Mouse (Mus musculus) liver, embryonic 14.5 days (tissue): ENCODE results near the gene Pkmyt1. TPM values are rescaled to one million over a fixed set of nuclear protein-coding genes. Genes with fewer than 3 reads are reported as not detected.

ENCODE experiments used
- ATAC-seq: fragments of 200-750 bp; cut with Nextera tagmentation; 2 replicates; pipeline ENCODE4 v1.8.0; 2017; ENCODE audit warnings: moderate number of reproducible peaks, mild to moderate bottlenecking, moderate library complexity; ENCODE audit not compliant: insufficient read depth
- DNase-seq, 3 experiments: peaks; one replicate each; pipeline ENCODE4 v3.0.0-alpha.2; 2012 to 2013; ENCODE audit warnings: low read depth in 3 of 3, low spot score in 3 of 3
- H3K27ac ChIP-seq: fragments of 300-500 bp; sonication (generic); 2 replicates; pipeline ENCODE4 v1.5.1; 2014; ENCODE audit warnings: moderate library complexity, mild to moderate bottlenecking, control low read depth, inconsistent platforms
- H3K27me3 ChIP-seq: fragments of 300-500 bp; sonication (generic); 2 replicates; pipeline ENCODE4 v1.6.1; 2014; ENCODE audit warnings: mild to moderate bottlenecking, low read length, moderate library complexity; ENCODE audit not compliant: control insufficient read depth, insufficient read depth
- H3K36me3 ChIP-seq: fragments of 300-500 bp; sonication (generic); replicated peaks from 2 replicates; pipeline ENCODE4 v1.6.1; 2014; ENCODE audit warnings: low read depth; ENCODE audit not compliant: control insufficient read depth, insufficient read depth
- H3K4me1 ChIP-seq, 2 experiments: fragments of 200-500 bp in 1 of 2; fragments of 300-500 bp in 1 of 2; sonication (generic) in 1 of 2; replicated peaks; 2 replicates each; pipeline ENCODE4 v1.6.1; 2012 to 2014; ENCODE audit warnings: antibody characterized with exemption in 1 of 2, inconsistent platforms in 1 of 2, low read length in 1 of 2; ENCODE audit not compliant: control insufficient read depth in 2 of 2, insufficient read depth in 2 of 2
- H3K4me2 ChIP-seq: fragments of 300-500 bp; sonication (generic); 2 replicates; pipeline ENCODE4 v1.6.1; 2014; ENCODE audit warnings: low read depth, mild to moderate bottlenecking, control low read depth, moderate library complexity
- H3K4me3 ChIP-seq, 2 experiments: fragments of 200-500 bp in 1 of 2; fragments of 300-500 bp in 1 of 2; sonication (generic) in 1 of 2; 2 replicates each; pipeline ENCODE4 v1.5.1; 2012 to 2014; ENCODE audit warnings: low read depth in 2 of 2, low read length in 2 of 2, mild to moderate bottlenecking in 2 of 2, control low read depth in 1 of 2, inconsistent platforms in 1 of 2, moderate library complexity in 1 of 2; ENCODE audit not compliant: insufficient read depth in 1 of 2
- H3K9ac ChIP-seq: fragments of 300-500 bp; sonication (generic); replicated peaks from 2 replicates; pipeline ENCODE4 v1.6.1; 2014; ENCODE audit warnings: mild to moderate bottlenecking, control low read depth, moderate library complexity
- H3K9me3 ChIP-seq: fragments of 300-500 bp; sonication (generic); 2 replicates; pipeline ENCODE4 v1.6.1; 2016; ENCODE audit warnings: low read length, mixed read lengths; ENCODE audit not compliant: control insufficient read depth
- CTCF ChIP-seq: IDR thresholded peaks from 2 replicates; pipeline ENCODE4 v1.5.1; 2016; ENCODE audit warnings: antibody characterized with exemption, low read depth, control low read depth
- EP300 ChIP-seq: IDR thresholded peaks from 2 replicates; pipeline ENCODE4 v1.6.1; 2016; ENCODE audit warnings: antibody characterized with exemption, low read depth
- WGBS: fragments of 180-500 bp; shearing (Covaris S2); extraction: QIAGEN DNeasy Blood & Tissue Kit; methylation state at CpG from one replicate; pipeline ENCODE4 v1.1.7; 2014; ENCODE audit not compliant: insufficient replicate concordance; 5-methylcytosine and 5-hydroxymethylcytosine counted together
- polyA plus RNA-seq, 2 experiments: library from polyadenylated mRNA; depleted of rRNA in 1 of 2; stranded (reverse) in 1 of 2; unstranded in 1 of 2; fragments of >200 nt; fragmentation: Nextera tagmentation in 1 of 2; extraction: Ambion mirVana in 1 of 2; gene quantifications; 2 replicates each; pipeline versions ENCODE4 v1.2.1 to v1.2.3; 2012 to 2014

The Pkmyt1 gene
- polyA plus RNA-seq, 2 experiments = 21.2 to 29.6 TPM

DNA sequence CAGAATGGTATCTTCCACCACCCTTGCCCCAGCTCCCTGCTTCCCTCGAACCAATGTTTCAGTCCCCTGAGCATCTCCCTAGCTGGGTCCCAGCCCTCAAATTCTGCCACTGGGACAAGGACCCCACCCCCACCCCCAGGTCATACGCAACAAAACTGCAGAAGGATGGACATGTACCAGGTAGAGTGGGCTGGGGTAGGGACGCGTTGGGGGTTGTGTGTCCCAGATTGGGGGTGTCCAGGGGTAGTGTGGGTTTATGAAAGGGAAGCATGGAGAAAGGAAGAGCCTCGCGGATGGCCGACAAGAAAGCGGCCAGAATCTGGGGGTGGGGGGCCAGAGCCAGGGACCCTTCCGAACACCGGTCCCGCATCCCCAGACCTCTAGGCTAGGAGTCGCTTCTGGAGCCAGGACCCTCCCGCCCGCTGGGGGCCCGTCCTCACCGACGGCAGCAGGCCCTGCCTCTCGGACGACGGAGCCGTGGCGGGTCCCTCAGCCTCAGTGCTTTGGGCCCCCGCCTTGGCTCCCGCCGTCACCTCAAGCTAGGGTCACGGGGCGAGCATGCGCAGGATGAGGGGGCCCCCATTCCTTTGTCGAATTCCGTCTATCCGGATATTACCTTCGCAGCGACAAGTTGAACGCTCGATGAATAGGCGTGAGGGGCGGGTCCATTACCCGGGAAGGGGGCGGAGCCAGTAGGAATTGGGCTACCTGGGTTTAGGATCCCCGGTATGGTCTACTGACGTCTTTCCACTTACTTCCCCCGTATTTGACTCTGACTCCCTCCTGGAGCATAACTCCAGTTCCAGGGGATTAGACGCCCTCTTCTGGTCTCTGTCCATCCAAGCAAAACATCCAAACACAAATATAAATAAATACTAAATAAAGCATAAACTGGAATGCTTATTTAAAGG, 59.7 kb downstream of the Pkmyt1 start, which contains the start of gene Flywch2:
Flywch2 (minus strand) TSS at position 521 of the 911 bp plus-strand sequence.
- H3K4me3 ChIP-seq = peak within 1 kb of the TSS; percentile 54 to 59
- 7% methylated on average over 42 of the region's 43 CpGs for WGBS
- no peak; the same call in 1 of the 2 replicates for TF ChIP-seq CTCF
- TF ChIP-seq EP300 = no peak
- H3K4me2 ChIP-seq = peak within 1 kb of the TSS; percentile 90
- peak; percentile 51 to 60 (median 58) for DNase-seq
- H3K27me3 ChIP-seq = no peaks in the 10 kb centered on the region
- H3K27ac ChIP-seq = no peak within 1 kb of the TSS
- H3K9me3 ChIP-seq = no peaks in the 10 kb centered on the region
- ATAC-seq = peak; percentile 61
- no peaks in the 10 kb centered on the region for H3K36me3 ChIP-seq
- H3K4me1 ChIP-seq = peaks cover 7 to 19% of the 10 kb centered on the region in 2 experiments
- H3K9ac ChIP-seq = peak within 1 kb of the TSS; percentile 49

Other genes with a start within 250 kb of the Pkmyt1 start
- gene Vmn2r117, start 246.6 kb upstream of the Pkmyt1 start, polyA plus RNA-seq (2012; rRNA removed) = not detected in 2 replicates
- gene Vmn2r117, start 246.6 kb upstream of the Pkmyt1 start, polyA plus RNA-seq (2014; fragmentation: Nextera tagmentation; extraction: Ambion mirVana) = not detected in 2 replicates
- 3.7 and 4.1 TPM in 2 replicates for gene Zfp213, start 162.1 kb upstream of the Pkmyt1 start, polyA plus RNA-seq (2012; rRNA removed)
- 4.1 and 4.8 TPM in 2 replicates for gene Zfp213, start 162.1 kb upstream of the Pkmyt1 start, polyA plus RNA-seq (2014; fragmentation: Nextera tagmentation; extraction: Ambion mirVana)
- 1.9 and 2.0 TPM in 2 replicates for gene Zfp13, start 126.8 kb upstream of the Pkmyt1 start, polyA plus RNA-seq (2012; rRNA removed)
- gene Zfp13, start 126.8 kb upstream of the Pkmyt1 start, polyA plus RNA-seq (2014; fragmentation: Nextera tagmentation; extraction: Ambion mirVana) = 1.3 TPM in 2 replicates
- gene Zscan10, start 125.5 kb upstream of the Pkmyt1 start, polyA plus RNA-seq (2012; rRNA removed) = not detected in 2 replicates
- not detected in 2 replicates for gene Zscan10, start 125.5 kb upstream of the Pkmyt1 start, polyA plus RNA-seq (2014; fragmentation: Nextera tagmentation; extraction: Ambion mirVana)
- gene Mmp25, start 81.1 kb upstream of the Pkmyt1 start, polyA plus RNA-seq (2012; rRNA removed) = 0.11 and 0.12 TPM in 2 replicates
- 0.11 TPM in 1 of 2 replicates, not detected in the other for gene Mmp25, start 81.1 kb upstream of the Pkmyt1 start, polyA plus RNA-seq (2014; fragmentation: Nextera tagmentation; extraction: Ambion mirVana)
- 0.02 TPM in 2 replicates for gene Bicdl2, start 65.8 kb upstream of the Pkmyt1 start, polyA plus RNA-seq (2012; rRNA removed)
- gene Bicdl2, start 65.8 kb upstream of the Pkmyt1 start, polyA plus RNA-seq (2014; fragmentation: Nextera tagmentation; extraction: Ambion mirVana) = not detected in 2 replicates
- gene Hcfc1r1, start 52.7 kb upstream of the Pkmyt1 start, polyA plus RNA-seq (2012; rRNA removed) = 11.3 and 15.3 TPM in 2 replicates
- 21.0 and 24.5 TPM in 2 replicates for gene Hcfc1r1, start 52.7 kb upstream of the Pkmyt1 start, polyA plus RNA-seq (2014; fragmentation: Nextera tagmentation; extraction: Ambion mirVana)
- 14.8 and 17.2 TPM in 2 replicates for gene Thoc6, start 52.5 kb upstream of the Pkmyt1 start, polyA plus RNA-seq (2012; rRNA removed)
- 21.4 and 21.5 TPM in 2 replicates for gene Thoc6, start 52.5 kb upstream of the Pkmyt1 start, polyA plus RNA-seq (2014; fragmentation: Nextera tagmentation; extraction: Ambion mirVana)
- 1.4 and 1.7 TPM in 2 replicates for gene Tnfrsf12a, start 48.9 kb upstream of the Pkmyt1 start, polyA plus RNA-seq (2012; rRNA removed)
- 3.0 and 3.9 TPM in 2 replicates for gene Tnfrsf12a, start 48.9 kb upstream of the Pkmyt1 start, polyA plus RNA-seq (2014; fragmentation: Nextera tagmentation; extraction: Ambion mirVana)
- gene Cldn6, start 47.1 kb upstream of the Pkmyt1 start, polyA plus RNA-seq (2012; rRNA removed) = 0.64 and 0.68 TPM in 2 replicates
- 0.15 and 0.50 TPM in 2 replicates for gene Cldn6, start 47.1 kb upstream of the Pkmyt1 start, polyA plus RNA-seq (2014; fragmentation: Nextera tagmentation; extraction: Ambion mirVana)
- gene Cldn9, start 42.3 kb upstream of the Pkmyt1 start, polyA plus RNA-seq (2012; rRNA removed) = 0.04 TPM in 2 replicates
- gene Cldn9, start 42.3 kb upstream of the Pkmyt1 start, polyA plus RNA-seq (2014; fragmentation: Nextera tagmentation; extraction: Ambion mirVana) = 0.21 TPM in 1 of 2 replicates, not detected in the other
- gene 1520401A03Rik, start 3.6 kb upstream of the Pkmyt1 start, polyA plus RNA-seq (2012; rRNA removed) = 0.04 and 0.09 TPM in 2 replicates
- not detected in 2 replicates for gene 1520401A03Rik, start 3.6 kb upstream of the Pkmyt1 start, polyA plus RNA-seq (2014; fragmentation: Nextera tagmentation; extraction: Ambion mirVana)
- 3.6 and 5.7 TPM in 2 replicates for gene Paqr4, start 14.5 kb downstream of the Pkmyt1 start, polyA plus RNA-seq (2012; rRNA removed)
- gene Paqr4, start 14.5 kb downstream of the Pkmyt1 start, polyA plus RNA-seq (2014; fragmentation: Nextera tagmentation; extraction: Ambion mirVana) = 6.4 and 7.2 TPM in 2 replicates
- gene Kremen2, start 19.5 kb downstream of the Pkmyt1 start, polyA plus RNA-seq (2012; rRNA removed) = 0.02 and 0.03 TPM in 2 replicates
- not detected in 2 replicates for gene Kremen2, start 19.5 kb downstream of the Pkmyt1 start, polyA plus RNA-seq (2014; fragmentation: Nextera tagmentation; extraction: Ambion mirVana)
- gene Flywch1, start 45.3 kb downstream of the Pkmyt1 start, polyA plus RNA-seq (2012; rRNA removed) = 4.0 and 4.3 TPM in 2 replicates
- 6.6 and 7.4 TPM in 2 replicates for gene Flywch1, start 45.3 kb downstream of the Pkmyt1 start, polyA plus RNA-seq (2014; fragmentation: Nextera tagmentation; extraction: Ambion mirVana)
- gene Flywch2, start 59.7 kb downstream of the Pkmyt1 start, polyA plus RNA-seq (2012; rRNA removed) = 0.57 and 0.79 TPM in 2 replicates
- 0.85 and 1.0 TPM in 2 replicates for gene Flywch2, start 59.7 kb downstream of the Pkmyt1 start, polyA plus RNA-seq (2014; fragmentation: Nextera tagmentation; extraction: Ambion mirVana)
- 136 and 152 TPM in 2 replicates for gene Srrm2, start 64.2 kb downstream of the Pkmyt1 start, polyA plus RNA-seq (2012; rRNA removed)
- gene Srrm2, start 64.2 kb downstream of the Pkmyt1 start, polyA plus RNA-seq (2014; fragmentation: Nextera tagmentation; extraction: Ambion mirVana) = 107 and 120 TPM in 2 replicates
- gene Elob, start 102.8 kb downstream of the Pkmyt1 start, polyA plus RNA-seq (2012; rRNA removed) = 277 and 284 TPM in 2 replicates
- 519 and 544 TPM in 2 replicates for gene Elob, start 102.8 kb downstream of the Pkmyt1 start, polyA plus RNA-seq (2014; fragmentation: Nextera tagmentation; extraction: Ambion mirVana)
- gene Prss33, start 109.7 kb downstream of the Pkmyt1 start, polyA plus RNA-seq (2012; rRNA removed) = 0.04 TPM in 1 of 2 replicates, not detected in the other
- not detected in 2 replicates for gene Prss33, start 109.7 kb downstream of the Pkmyt1 start, polyA plus RNA-seq (2014; fragmentation: Nextera tagmentation; extraction: Ambion mirVana)
- gene Prss32, start 117.5 kb downstream of the Pkmyt1 start, polyA plus RNA-seq (2012; rRNA removed) = 0.06 TPM in 1 of 2 replicates, not detected in the other
- gene Prss32, start 117.5 kb downstream of the Pkmyt1 start, polyA plus RNA-seq (2014; fragmentation: Nextera tagmentation; extraction: Ambion mirVana) = not detected in 2 replicates
- 0.09 and 0.18 TPM in 2 replicates for gene Prss41, start 117.8 kb downstream of the Pkmyt1 start, polyA plus RNA-seq (2012; rRNA removed)
- 0.06 TPM in 1 of 2 replicates, not detected in the other for gene Prss41, start 117.8 kb downstream of the Pkmyt1 start, polyA plus RNA-seq (2014; fragmentation: Nextera tagmentation; extraction: Ambion mirVana)
- not detected in 2 replicates for gene Prss21, start 141.7 kb downstream of the Pkmyt1 start, polyA plus RNA-seq (2012; rRNA removed)
- gene Prss21, start 141.7 kb downstream of the Pkmyt1 start, polyA plus RNA-seq (2014; fragmentation: Nextera tagmentation; extraction: Ambion mirVana) = not detected in 2 replicates
- not detected in 2 replicates for gene Dcpp1, start 154.5 kb downstream of the Pkmyt1 start, polyA plus RNA-seq (2012; rRNA removed)
- not detected in 2 replicates for gene Dcpp1, start 154.5 kb downstream of the Pkmyt1 start, polyA plus RNA-seq (2014; fragmentation: Nextera tagmentation; extraction: Ambion mirVana)
- not detected in 2 replicates for gene Dcpp2, start 154.5 kb downstream of the Pkmyt1 start, polyA plus RNA-seq (2012; rRNA removed)
- not detected in 2 replicates for gene Dcpp2, start 154.5 kb downstream of the Pkmyt1 start, polyA plus RNA-seq (2014; fragmentation: Nextera tagmentation; extraction: Ambion mirVana)
- not detected in 2 replicates for gene Dcpp3, start 191.1 kb downstream of the Pkmyt1 start, polyA plus RNA-seq (2012; rRNA removed)
- gene Dcpp3, start 191.1 kb downstream of the Pkmyt1 start, polyA plus RNA-seq (2014; fragmentation: Nextera tagmentation; extraction: Ambion mirVana) = not detected in 2 replicates
- not detected in 2 replicates for gene Sbp, start 215.3 kb downstream of the Pkmyt1 start, polyA plus RNA-seq (2012; rRNA removed)
- gene Sbp, start 215.3 kb downstream of the Pkmyt1 start, polyA plus RNA-seq (2014; fragmentation: Nextera tagmentation; extraction: Ambion mirVana) = not detected in 2 replicates
- not detected in 2 replicates for gene Sbpl, start 228.9 kb downstream of the Pkmyt1 start, polyA plus RNA-seq (2012; rRNA removed)
- gene Sbpl, start 228.9 kb downstream of the Pkmyt1 start, polyA plus RNA-seq (2014; fragmentation: Nextera tagmentation; extraction: Ambion mirVana) = not detected in 2 replicates